Mouse (Mus musculus): ENCODE results near the gene Vps51.
A peak's percentile ranks its signal among the peaks of the same experiment; 100 is the strongest.

Gene Vps51

GRCm38 (mm10) chr19:6079983-6080480 is 3.0 kb upstream of the Vps51 start, which contains the start of gene Tmem262:
TSS of gene Tmem262 (plus strand) at chr19:6080033.
- no peak for DNase-seq (ENCODE audit: low spot score in 2 of 2)

GRCm38 (mm10) chr19:6073889-6074288 is 3.1 kb downstream of the Vps51 start:
- DNase-seq (ENCODE audit: low spot score in 2 of 2), result no peak

- DNase-seq (ENCODE audit: low spot score in 2 of 2), result no peak
These were observed 5.8 kb downstream of the Vps51 start for GRCm38 (mm10) chr19:6071261-6071660.

GRCm38 (mm10) chr19:6070571-6071250 is 6.3 kb downstream of the Vps51 start:
- no peak for DNase-seq (ENCODE audit: low spot score in 2 of 2)

GRCm38 (mm10) chr19:6069851-6070250 is 7.2 kb downstream of the Vps51 start:
- DNase-seq (ENCODE audit: low spot score in 2 of 2), result no peak

- DNase-seq (ENCODE audit: low spot score in 2 of 2), result no peak
These were observed 8.1 kb downstream of the Vps51 start for GRCm38 (mm10) chr19:6068951-6069350.

GRCm38 (mm10) chr19:6067724-6068415 is 9.2 kb downstream of the Vps51 start, which contains the start of gene Tm7sf2:
TSS of gene Tm7sf2 (minus strand) at chr19:6068373.
- peak; percentile 81 to 84 for DNase-seq (ENCODE audit: low spot score in 2 of 2)

- peak; percentile 82 to 86 for DNase-seq (ENCODE audit: low spot score in 2 of 2)
These were observed 9.9 kb downstream of the Vps51 start for GRCm38 (mm10) chr19:6067011-6067723.

- no peak for DNase-seq (ENCODE audit: low spot score in 2 of 2)
These were observed 10.5 kb downstream of the Vps51 start for GRCm38 (mm10) chr19:6066571-6066970.

GRCm38 (mm10) chr19:6063081-6063480 is 13.9 kb downstream of the Vps51 start:
- no peak for DNase-seq (ENCODE audit: low spot score in 2 of 2)

GRCm38 (mm10) chr19:6062418-6062817 is 14.6 kb downstream of the Vps51 start:
- DNase-seq (ENCODE audit: low spot score in 2 of 2), result no peak

GRCm38 (mm10) chr19:6061641-6062302 is 15.3 kb downstream of the Vps51 start:
- DNase-seq (ENCODE audit: low spot score in 2 of 2), result peak in 1 of 2 experiments; percentile 36

- peak; percentile 75 to 87 for DNase-seq (ENCODE audit: low spot score in 2 of 2)
These were observed 16.0 kb downstream of the Vps51 start, which contains the start of gene Znhit2 for GRCm38 (mm10) chr19:6061021-6061533. TSS of gene Znhit2 (plus strand) at chr19:6061192.

GRCm38 (mm10) chr19:6058966-6059365 is 18.1 kb downstream of the Vps51 start:
- no peak for DNase-seq (ENCODE audit: low spot score in 2 of 2)

- no peak for DNase-seq (ENCODE audit: low spot score in 2 of 2)
These were observed 18.5 kb downstream of the Vps51 start for GRCm38 (mm10) chr19:6058513-6058912.

- peak; percentile 98 to 99 for DNase-seq (ENCODE audit: low spot score in 2 of 2)
These were observed 19.5 kb downstream of the Vps51 start, which contains the start of the genes Mrpl49 and Fau for GRCm38 (mm10) chr19:6057313-6058096. TSS of gene Mrpl49 (minus strand) at chr19:6057785. TSS of gene Fau (plus strand) at chr19:6057844.

GRCm38 (mm10) chr19:6056696-6057095 is 20.3 kb downstream of the Vps51 start:
- no peak for DNase-seq (ENCODE audit: low spot score in 2 of 2)

- DNase-seq (ENCODE audit: low spot score in 2 of 2), result no peak
These were observed 22.7 kb downstream of the Vps51 start for GRCm38 (mm10) chr19:6054296-6054695.

- DNase-seq (ENCODE audit: low spot score in 2 of 2), result no peak
These were observed 24.5 kb downstream of the Vps51 start for GRCm38 (mm10) chr19:6052516-6052915.

- no peak for DNase-seq (ENCODE audit: low spot score in 2 of 2)
These were observed 28.2 kb downstream of the Vps51 start for GRCm38 (mm10) chr19:6048681-6049410.
